Mouse (Mus musculus) kidney, postnatal 25 days (tissue): ENCODE measurements around the gene Dtnb.

Experiments used
- DNase-seq, 2 experiments: peaks; one replicate each; pipeline ENCODE4 v3.0.0; 2021; ENCODE audit warnings: mixed read lengths in 2 of 2

Dtnb gene

DNA sequence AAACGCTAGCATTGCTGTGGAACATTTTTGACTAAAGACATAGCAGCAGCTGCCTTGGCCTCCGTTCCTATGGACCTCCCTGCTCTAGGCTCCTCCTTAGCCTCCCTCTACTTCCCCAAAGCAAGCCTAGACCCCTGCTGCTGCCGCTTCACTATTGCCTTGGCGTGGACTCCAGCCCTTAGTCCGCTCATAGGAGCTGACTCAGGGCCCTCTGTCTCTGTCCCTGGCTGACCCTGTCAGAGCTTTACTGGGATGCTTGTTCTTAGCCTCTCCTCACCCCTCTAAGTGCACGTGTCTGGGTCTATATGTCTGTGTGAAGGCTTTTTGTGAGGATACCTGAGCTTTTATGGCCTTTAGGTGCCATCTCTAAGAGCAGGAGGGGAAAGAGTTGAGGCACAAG, 206.1 kb downstream of the Dtnb start:
- DNase-seq: peak; percentile 44 to 83

DNA sequence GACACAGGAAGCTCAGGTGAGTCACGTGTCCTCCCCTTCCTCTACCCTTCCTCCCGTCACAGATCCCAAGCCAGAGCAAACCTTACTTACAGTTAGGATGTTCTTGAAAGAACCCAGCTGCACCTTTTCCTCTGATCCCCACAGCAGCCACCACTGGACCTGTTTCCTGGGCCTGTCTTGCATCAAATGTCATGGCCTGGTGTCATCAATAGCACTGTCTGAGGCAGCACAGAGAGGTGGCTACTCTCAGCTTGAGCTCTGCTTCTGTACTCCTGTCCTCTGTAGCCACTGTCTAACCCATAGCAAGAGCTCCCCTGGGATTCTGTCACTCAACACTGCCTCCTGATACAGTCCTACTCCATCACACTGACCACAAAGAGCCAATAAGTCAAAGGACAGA, 207.5 kb downstream of the Dtnb start:
- no peak for DNase-seq

DNA sequence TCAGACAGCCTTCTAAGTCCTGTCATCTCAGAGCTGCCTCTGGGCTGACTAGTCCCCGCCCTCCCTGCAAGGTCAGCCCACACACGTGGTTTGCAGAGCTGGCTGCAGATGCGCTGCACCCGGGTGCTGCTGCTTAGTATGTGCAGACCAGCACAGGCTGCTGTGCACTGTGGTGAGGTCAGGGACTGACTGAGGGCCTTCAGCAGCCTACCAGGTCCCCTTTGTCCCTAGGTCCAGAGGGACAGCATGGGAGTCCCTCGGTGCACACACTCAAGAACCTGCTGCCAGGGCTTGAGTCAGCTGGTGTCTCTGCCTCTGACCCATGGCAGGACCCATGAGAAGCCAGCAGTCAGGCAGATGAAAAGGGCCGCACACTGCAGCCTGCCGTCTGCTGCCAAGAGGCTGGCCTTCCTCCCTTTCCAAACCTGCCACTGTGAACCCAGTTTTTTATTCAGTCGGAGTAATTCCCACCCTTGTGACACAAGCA, 208.3 kb downstream of the Dtnb start:
- DNase-seq: peak; percentile 78 to 93

DNA sequence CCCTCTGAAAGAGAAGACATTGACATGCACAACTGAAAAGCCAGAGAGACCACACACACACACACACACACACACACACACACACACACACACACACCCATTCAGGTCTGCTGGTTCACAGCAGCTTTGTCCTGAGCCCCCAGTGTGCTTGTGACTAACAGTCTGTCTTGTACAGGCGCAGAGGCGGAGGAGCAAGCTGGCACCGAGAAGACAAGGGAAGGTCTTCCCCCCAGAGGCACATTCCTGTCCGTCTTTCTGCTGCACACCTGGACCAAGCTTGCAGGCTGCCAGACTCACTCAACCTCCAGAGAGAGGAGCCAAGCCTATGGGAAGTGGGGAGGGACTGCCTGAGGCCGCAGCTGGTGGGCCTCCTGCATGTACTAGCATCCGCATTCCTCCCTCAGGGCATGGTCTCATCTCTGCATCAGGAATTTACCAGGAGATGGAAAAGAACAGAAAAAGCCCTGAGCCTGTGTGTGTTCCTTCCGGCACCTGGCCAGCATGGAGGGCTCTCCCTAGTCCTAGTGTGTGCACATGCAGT, 208.8 kb downstream of the Dtnb start:
- peak in 1 of 2 experiments; percentile 58 for DNase-seq

DNA sequence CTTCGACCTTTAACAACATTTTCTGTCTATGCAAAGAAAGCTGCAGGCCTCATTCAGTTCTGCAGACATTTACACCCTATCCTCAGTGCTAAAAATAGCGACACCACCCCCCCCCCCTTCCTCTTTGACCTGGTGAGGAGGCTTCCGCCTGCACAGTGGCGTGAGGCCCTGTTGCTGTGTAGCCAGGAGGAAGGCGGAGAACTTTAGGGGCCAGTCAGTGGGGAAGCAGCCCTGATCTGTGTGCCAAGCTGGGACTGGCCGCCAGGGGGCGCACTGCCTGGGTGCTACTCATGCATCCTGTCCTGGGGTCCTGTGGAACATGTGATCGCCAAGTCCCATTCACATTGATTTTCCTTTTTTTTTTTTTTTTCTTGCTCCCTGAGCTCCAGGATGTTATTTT, 209.3 kb downstream of the Dtnb start:
- peak; percentile 95 for DNase-seq

DNA sequence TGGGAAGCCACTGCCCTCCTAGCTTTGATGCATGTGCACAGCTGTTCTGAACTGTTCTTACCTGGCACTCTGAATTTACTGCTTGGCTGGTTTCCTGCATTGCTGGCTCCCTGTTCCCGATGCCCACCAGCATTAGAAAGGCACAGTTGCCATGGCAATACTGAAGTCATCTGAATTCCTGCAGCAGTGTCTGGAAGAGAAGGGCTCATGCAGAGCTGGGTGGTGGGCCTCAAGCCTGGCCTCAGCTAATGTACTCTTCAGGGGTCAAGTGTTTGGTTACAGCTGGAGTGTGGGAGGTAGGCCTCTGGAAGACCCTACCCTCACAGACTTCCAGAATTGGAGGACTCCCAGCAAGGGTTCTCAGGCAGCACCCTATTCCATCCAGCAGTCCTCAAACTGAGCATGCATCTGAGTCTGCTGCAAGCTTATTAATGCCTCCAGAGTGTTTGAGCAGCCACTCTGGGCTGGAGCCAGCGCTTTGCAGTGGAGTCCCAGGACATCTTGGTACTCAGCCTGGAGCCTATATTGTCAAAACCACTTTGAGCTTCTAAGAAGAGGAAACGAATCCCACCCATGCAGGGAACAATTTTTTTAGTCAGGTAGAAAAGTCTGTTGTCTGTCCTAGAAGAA, 211.1 kb downstream of the Dtnb start:
- no peak for DNase-seq

DNA sequence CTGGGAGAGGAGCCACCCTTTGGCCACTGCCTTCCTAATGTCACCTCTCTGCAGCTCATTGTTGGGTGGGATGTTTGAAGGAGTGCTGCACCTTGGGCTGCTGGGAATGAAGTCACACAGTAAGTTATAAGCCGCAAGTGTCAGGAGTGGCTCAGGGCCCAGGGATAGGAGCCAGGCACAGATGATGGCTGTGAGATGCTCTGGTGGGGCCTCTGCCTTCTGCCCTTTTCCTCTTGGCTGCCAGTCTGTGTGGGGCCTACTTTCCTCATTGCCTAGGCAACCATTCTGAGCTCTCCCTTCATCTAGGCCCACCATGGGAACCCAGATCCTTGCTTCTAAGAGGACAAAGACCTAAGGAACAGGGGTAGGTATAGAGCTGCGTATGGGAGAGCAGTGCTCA, 212.1 kb downstream of the Dtnb start:
- DNase-seq: no peak

DNA sequence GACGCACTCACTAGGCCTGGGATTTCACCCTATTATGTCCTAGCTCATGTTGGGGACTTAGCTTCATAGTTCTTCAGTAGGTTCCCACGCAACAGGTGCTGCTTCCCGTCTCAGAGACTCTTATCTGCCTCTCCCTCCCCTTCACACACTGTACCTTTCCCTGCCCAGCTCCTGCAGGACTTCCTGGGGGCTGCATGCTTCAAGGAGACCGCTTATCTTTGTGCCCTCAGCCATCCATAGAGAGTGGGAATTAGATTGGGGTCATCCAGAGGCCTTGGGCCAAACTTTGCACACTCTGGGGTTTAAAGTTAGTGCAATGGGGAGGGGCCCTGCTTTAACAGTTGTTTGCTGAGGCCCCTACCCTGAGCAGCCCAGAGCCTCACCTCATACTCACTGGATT, 212.5 kb downstream of the Dtnb start:
- no peak for DNase-seq

DNA sequence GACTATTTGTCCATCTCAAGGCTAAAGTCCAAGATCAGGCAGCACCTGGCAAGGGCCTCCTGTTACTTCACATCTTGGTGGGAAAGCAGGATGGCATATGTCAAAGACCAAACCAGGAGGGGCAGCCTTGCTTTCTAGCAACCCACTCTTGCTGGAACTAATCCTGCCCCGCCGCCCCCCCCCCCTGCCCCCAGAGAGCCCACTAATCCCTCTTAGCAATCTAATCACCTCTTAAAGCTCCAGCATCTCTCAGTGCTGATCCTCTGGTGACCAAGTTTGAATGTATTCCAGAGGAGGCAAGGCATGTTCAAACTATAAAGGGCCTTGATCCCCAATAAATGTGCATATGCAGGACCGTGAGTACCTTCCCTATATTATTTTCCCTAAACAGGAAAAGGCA, 214.9 kb downstream of the Dtnb start:
- no peak for DNase-seq

DNA sequence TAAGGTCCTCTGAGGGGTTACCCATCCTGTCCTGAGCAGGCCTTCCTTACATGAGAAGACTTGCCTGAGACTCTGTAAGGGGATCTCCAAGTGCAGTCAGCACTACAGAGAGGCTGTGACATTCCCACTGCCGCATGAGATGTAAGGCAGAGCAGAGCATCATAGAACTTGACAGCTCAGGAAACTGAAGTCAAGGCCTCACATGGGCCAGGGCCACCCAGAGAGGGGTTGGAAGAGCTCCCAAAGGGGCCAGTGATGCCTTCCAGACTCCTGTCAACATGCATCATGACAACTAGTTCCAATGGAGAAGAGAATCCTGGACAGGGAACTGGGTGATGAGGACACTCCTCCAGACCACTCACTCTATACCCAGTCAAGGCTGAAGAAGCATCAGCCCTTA, 215.4 kb downstream of the Dtnb start:
- no peak for DNase-seq

DNA sequence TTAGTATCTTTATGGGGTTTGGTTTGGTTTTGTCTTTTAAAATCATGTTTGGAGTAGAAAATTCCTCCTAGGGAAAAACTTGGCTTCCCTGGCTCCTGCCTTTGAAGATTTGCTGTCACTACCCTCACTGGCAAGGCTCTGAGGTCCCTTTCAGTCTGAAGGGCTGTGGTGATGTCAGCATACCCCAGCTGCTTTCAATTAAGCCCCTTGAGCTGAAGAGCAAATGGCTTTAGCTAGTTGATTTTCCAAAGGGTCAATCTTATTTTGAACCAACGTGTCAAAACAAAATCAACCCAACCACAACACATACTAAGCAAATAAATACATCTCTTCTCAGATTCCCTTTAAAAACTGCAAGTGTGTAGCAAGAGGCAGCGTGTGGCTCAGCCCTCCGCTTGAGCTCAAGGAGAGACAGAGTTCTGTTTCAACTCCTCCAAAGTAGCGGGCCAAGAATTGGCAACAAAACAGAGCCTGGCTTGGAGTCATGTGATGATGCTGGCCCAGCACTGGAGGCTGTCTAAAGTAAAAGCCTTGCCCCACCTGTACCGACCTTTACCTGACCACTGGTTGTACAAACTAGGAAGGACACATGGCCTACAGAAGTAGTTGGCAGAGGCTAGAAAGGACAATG, 216.4 kb downstream of the Dtnb start:
- peak; percentile 43 to 58 for DNase-seq

DNA sequence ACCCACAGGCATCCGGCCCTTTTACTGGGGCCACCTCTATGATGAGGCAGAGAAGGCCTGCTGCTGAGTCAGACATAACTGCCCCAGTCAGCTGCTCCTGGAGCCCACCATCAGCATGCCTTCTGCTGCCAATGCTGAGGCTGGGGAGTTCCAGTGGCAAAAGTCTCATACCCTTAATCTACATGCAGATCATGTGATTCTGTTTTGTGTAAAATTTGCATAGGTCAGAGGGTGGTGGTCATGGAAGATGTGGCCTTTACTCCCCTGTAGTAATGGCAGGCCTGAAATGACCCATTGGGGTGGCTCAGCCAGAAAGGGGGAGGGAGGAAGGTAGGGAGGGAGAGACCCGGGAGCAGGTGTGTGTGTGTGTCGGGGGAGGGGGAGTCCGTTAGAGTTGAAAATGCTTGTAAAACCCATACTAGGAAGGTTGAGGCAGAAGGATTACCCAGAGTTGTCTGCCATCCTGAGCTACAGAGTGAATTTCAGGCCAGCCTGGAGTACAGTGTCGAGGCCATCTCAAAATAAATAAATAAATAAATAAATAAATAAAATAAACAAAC, 217.5 kb downstream of the Dtnb start:
- DNase-seq: no peak

DNA sequence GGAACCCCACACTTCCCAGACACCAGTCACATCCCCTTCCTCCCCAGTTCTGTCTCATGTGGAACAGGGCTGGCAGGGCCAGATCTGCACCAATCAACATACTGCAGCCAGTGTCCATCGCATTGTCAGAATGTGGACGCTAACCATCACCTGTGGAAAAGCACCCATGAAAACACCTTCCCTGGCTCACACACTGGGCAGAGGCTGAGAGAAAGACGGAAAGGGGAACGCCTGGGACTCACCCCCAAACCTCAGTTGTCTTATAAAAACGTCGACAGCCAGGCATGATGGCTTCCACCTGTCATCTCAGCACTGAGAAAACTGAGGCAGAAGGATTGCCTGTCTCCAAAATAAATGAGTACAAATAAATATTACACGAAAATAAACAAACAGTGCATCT, 219.1 kb downstream of the Dtnb start:
- no peak for DNase-seq

DNA sequence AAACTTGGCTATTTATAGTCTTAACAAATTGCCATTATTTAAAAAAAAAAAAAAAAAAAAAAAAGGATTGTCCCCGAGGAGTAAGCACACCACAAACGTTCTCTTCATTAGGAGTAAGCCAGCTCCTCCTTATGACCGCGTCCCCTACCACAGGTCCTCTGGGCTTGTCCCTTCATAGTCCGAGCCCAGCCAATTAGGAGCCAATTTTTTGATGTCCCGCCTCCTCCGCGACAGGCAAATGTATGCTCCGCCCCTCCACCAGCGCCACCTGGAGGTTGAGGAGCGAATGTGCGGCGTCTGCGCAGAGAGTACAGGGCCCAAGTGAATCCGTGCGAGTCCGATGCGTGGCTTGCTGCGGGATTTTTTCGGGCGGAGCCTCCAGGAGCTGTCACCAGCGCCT, 219.6 kb downstream of the Dtnb start:
- peak; percentile 97 for DNase-seq

DNA sequence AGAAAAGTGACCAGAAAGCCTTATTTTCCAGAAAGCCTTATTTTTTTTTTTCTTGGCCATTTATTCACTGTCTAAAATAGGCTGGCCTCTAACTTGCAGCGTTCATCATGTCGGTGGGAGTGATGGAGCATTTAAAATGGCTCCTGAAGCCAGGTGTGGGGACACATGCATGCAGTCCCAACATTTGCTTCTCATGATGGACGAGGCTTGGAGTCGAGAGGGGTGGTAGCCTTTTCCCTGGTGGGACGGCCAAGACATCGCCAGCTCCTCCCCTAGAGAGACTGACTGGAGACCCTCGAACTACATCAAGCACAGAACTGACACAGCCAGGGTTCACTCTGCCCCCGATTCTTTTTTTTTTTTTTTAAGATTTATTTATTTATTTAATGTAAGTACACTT, 220.1 kb downstream of the Dtnb start:
- DNase-seq: no peak

DNA sequence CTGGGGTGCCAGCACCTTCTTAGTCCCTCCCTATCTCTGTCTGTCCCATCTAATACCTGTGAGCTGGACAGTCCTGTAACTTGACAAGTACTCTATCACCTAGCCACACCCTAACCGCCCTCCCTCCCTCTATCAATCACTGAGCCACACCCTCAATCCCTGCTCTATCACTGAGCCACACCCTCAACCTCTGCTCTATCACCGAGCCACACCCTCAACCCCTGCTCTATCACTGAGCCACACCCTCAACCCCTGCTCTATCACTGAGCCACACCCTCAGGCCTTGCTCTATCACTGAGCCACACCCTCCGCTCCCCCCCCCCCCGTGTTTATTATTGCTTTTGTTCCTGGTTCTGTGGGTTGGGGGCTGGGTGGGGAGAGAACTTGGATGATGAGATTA, 223.4 kb downstream of the Dtnb start:
- no peak for DNase-seq

DNA sequence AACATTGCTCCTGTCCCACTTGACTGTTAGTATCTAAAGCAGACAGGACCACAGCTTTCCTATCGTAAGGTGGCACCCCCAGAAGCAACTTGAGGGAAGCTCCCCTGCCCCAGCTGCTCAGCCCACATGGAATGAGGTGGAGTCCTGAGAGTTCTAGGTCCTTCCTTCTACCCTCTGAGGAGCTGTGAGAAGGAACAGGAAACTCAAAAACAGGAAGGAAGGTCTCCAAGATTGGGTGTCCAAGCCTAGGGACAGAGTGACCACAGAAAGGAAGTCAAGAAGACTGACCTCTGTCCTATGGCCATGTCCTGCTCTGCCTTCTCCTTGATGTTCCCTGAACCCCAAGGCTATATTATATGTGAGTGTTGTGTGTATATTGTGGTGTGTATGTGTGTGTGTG, 227.4 kb downstream of the Dtnb start:
- no peak for DNase-seq

DNA sequence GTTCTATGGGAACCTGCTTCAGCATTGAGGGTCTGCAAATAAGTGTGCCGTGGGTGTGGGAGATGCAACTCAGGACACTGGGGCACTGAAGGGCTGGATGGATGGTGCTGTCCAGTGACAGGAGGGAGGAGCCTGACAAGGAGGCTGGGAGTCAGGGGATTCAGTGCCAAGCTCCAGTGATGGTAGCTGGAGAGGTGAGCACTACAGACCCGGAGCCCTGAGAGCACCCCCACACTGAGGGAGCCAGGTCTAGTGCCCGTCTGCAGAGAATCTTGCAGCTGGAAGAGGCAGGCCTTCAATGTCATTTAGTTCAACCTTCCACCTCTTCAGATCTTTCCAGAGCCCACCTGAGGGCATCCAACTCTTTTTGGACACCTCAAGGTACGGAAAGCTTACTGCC, 233.7 kb downstream of the Dtnb start, which contains the start of gene Dnmt3a:
Gene Dnmt3a, plus strand, starts transcription at position 156 of the 400 bp plus-strand sequence.
- no peak for DNase-seq

DNA sequence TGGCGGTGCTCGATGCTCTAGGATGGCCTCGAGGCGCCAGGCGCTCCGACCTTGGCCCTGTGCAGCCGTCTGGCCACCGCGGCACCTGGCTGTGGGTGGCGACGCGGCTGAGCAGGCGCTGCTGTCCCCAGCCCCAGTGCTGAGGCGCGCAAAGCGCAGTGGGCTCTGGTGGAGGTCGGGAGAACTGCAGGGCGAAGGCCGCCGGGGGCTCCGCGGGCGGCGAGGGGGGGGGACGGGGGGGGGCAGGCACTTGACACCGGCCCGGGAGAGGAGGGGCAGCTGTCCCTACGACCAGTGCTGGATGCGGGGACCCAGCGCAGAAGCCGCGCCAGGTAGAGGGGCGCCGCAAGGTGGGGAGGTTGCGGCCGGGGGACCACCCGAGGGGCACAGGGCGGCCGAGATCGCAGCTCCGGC, 234.1 kb downstream of the Dtnb start:
- peak; percentile 85 to 93 for DNase-seq

DNA sequence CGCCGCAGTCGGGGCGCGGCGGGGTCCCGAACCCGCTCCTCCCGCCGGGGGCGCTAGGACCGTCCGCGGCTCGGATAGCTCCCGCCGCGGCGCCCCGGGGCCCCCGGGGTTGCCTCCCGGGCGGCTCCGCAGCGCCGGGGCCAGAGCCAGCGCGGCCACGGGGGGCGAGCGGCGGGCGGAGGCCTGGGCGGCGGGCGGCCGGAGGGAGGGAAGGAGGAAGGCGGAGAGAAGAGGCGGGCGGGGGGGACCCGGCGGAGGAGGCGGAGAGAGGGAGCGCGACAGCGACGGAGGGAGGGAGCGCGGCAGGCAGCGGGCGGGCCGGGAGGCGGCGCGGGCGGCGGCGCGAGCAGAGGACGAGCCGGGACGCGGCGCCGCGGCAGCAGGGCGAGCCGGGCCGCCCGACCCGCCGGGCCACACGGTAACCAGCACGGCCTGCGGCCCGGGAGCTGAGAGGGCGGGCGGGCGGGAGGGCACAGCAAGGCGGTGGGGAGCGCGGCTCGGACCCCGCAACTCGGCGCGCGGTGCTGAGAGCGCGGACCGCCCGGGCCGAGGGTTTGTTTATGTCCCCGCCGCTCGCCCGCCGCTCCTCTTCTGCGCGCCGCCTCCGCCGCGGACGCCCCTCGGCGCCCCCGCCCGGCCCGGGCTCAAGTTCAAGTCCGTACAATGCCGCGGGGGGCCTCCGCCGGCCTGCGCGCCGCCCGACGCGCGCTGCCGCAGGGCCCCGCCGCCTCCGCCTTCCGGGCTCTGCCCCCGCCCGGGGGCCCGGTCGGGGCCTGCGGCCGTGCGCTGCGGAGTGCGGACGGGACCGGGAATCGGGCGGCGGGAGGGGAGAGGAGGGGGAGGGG, 234.7 kb downstream of the Dtnb start:
- peak; percentile 83 to 93 for DNase-seq

DNA sequence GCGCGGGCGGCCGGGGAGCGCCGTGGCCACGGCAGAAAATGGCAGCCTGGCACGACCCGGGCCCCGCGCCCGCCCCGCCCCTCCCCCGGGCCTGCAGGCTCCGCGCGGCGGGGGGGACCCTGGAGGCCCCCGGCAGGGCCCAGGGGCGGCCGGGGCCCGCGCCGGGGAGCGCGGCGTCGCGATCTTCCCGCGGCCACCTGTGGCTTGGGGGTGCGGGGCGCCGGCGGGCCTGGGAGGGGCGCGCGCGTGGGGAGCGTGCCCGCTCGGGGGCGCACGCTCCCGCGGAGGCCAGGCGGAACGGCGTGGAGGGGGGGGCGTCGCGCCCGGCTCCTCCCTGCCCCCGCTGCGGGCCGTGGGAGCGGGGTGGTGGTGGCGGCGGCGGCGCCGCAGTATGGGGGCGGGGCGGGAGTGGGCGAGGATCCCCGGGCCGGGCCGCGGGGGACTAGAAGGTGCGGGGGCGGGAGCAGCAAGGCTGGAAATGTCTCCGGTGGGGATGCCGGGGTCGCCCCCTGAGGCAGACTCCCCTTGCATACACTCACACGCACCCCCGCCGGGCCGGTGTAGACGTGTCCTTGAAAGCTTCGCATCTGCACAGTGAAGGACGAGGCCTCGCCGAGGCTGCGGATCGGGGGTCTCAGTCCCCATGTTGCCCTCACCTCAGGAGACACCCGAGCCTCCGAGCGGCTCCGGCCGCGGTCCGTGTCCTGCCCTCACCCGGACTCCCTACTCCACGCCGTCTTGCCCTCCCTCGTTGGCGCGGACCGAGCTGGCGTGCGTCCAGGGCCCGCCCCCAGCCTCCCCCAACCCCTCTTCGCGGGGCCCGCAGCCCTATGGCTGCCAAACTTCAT, 235.6 kb downstream of the Dtnb start:
- DNase-seq: peak; percentile 77 to 88

DNA sequence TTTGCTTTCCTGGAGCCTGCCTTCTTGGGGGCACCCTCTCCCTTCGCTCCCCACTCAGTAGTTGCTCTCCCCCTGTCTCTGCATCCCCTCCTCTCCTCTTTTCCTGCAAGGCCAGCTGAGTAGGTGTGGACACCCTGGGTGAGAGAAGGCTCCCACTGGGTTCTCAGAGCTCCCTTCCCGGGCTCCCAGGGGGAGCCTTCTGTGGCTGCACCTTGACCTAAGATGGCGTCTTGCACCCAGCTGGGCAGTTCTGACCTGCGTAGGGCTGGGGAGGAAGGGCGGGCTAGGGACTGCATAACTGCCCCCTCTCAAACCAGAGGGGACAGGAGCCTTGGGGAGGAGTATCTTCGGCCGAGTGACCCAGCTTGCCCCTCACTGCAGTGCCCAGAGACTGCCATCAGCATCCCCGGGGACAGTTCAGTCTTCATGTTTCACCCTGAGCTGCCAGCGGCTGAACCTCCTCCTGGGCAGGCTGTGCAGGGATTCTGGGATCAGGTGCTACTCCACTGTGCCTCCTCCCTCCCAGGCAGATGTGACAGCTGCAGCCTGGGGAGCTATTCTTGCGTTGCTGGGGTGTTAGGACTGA, 236.3 kb downstream of the Dtnb start:
- DNase-seq: peak; percentile 67 to 89
